Mouse (Mus musculus): ENCODE data around the gene Abcg8. TPM values are rescaled to one million over a fixed set of nuclear protein-coding genes. Genes with fewer than 3 reads are reported as not detected.

Gene Abcg8
- polyA plus RNA-seq, 2 experiments, result 0.57 to 0.70 TPM

DNA sequence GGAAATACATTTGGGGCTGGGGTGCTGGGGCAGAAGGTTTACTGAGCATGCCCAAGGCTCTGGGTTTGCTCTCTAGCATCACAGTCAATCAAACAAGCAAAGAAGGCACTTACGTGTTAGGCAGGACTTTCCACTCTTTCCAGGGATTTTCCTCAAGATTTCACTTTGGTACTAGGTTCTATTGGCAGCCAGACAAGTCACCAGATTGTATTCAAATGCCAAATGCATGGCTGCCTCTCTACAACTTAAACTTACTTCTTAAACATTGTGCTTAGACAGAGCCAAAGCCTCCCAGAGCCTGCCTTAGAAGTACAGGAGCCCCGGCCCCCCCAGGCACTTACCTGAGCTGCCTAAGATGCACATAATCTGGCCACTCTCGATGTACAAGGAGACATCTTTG lies 5.6 kb downstream of the Abcg8 start:
- peaks cover 0 to 2% of the 10 kb centered on the region in 2 experiments; a peak in 1 of 4 replicates for H3K4me1 ChIP-seq (replicated peaks; ENCODE audit: control insufficient read depth in 2 of 2, insufficient read depth in 2 of 2, low read length in 1 of 2)
- 52% methylated on average over 3 of the region's 3 CpGs for WGBS (ENCODE audit: insufficient replicate concordance)
- DNase-seq (ENCODE audit: low read depth in 3 of 3, low spot score in 3 of 3) (no peak), ATAC-seq (ENCODE audit: insufficient read depth) (no peak)
- H3K27me3 ChIP-seq (ENCODE audit: control insufficient read depth, insufficient read depth, low read length), result no peaks in the 10 kb centered on the region
- no peak overlapping the region for H3K27ac ChIP-seq
- H3K36me3 ChIP-seq (replicated peaks; ENCODE audit: control insufficient read depth, insufficient read depth, low read depth), result no peaks in the 10 kb centered on the region
- H3K9ac ChIP-seq (replicated peaks), result no peak overlapping the region
- no peak overlapping the region for H3K4me2 ChIP-seq (ENCODE audit: low read depth)
- no peaks in the 10 kb centered on the region for H3K9me3 ChIP-seq (ENCODE audit: control insufficient read depth, low read length)
- no peak overlapping the region for H3K4me3 ChIP-seq (ENCODE audit: insufficient read depth in 1 of 2, low read depth in 2 of 2, low read length in 2 of 2)
- no peak for TF ChIP-seq EP300 (IDR thresholded peaks at IDR 0.05; ENCODE audit: low read depth)
- no peak for TF ChIP-seq CTCF (IDR thresholded peaks at IDR 0.05; ENCODE audit: low read depth)

DNA sequence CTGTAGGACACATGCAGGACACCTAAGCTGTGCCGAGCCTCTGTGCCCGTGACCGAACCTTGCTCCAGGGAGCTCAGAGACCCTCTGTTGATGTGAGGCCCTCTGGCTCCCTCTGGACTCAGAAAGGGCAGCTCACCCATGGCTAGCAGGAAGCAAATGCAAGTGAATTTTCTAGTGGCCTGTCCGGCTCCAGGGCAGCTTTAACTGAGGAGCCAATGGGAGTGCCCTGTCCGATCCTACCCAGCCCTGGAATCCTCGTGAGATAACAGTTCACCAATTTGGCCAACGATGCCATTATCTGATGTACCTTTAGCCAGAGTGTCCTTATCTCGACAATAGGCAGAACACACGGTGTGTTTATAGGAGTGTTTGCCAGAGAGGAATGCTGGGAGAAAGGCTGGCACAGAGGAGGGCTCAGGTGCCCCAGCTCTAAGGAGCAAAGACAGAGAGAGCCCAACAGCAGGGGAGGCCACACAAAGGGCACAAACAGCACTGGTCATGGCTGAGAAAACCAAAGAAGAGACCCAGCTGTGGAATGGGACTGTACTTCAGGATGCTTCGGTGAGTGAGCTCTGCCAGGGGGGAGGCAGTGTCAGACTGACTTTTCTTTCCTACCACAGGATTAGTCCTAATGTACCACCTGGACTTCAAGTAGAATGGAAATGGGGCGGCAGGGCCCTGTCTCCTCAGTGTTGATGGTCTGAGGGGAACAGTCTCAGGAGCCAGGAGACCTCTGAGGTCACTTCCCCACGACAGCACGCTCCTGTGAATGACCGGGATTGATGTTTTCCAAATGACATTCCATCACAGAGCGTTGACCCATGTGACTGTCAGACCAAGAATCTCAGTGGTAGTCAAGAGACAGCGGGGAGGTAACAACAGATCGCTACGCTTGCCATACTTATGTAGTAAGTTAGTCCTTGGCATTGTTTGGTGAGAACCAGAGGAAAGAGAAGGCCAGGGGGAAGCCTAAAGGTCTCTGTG lies 6.9 kb downstream of the Abcg8 start, which contains the start of gene Abcg5:
TSS of gene Abcg5 (minus strand) at position 278 of the 984 bp plus-strand sequence.
- no peak for ATAC-seq (ENCODE audit: insufficient read depth)
- no peak for DNase-seq (ENCODE audit: low read depth in 3 of 3, low spot score in 3 of 3)

DNA sequence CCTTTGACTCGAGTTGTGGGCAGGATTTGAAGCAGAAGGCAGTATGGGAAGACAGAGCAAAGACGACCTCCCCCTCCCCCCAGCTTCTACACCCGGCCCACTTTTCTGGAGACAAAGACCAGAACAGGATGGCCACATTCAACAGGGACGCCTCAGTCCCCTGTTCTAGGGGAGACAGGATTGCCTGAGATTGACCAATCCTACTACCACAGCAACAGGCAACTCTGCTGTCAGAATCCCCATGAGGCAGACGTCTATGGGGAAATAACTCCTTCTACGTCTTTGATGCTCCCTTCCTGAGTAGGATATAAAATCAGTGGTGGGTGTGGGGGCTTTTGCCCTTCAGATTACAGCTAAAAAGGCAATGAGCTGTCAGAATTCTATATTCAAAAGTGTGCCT lies 8.2 kb downstream of the Abcg8 start:
- no peaks in the 10 kb centered on the region for H3K36me3 ChIP-seq (replicated peaks; ENCODE audit: control insufficient read depth, insufficient read depth, low read depth)
- H3K27me3 ChIP-seq (ENCODE audit: control insufficient read depth, insufficient read depth, low read length), result no peaks in the 10 kb centered on the region
- H3K4me1 ChIP-seq (replicated peaks; ENCODE audit: control insufficient read depth in 2 of 2, insufficient read depth in 2 of 2, low read length in 1 of 2), result peaks cover 0 to 7% of the 10 kb centered on the region in 2 experiments; a peak in 2 of 4 replicates
- H3K27ac ChIP-seq, result no peak overlapping the region
- H3K9me3 ChIP-seq (ENCODE audit: control insufficient read depth, low read length), result no peaks in the 10 kb centered on the region
- ATAC-seq (ENCODE audit: insufficient read depth), result no peak
- no peak overlapping the region for H3K4me2 ChIP-seq (ENCODE audit: low read depth)
- no peak overlapping the region for H3K9ac ChIP-seq (replicated peaks)
- TF ChIP-seq EP300 (IDR thresholded peaks at IDR 0.05; ENCODE audit: low read depth) (no peak), CTCF (IDR thresholded peaks at IDR 0.05; ENCODE audit: low read depth) (no peak)
- H3K4me3 ChIP-seq (ENCODE audit: insufficient read depth in 1 of 2, low read depth in 2 of 2, low read length in 2 of 2), result no peak overlapping the region
- WGBS (ENCODE audit: insufficient replicate concordance), result 22% methylated on average over 6 of the region's 6 CpGs
- no peak for DNase-seq (ENCODE audit: low read depth in 3 of 3, low spot score in 3 of 3)

More for the DNA sequence above, 6.9 kb downstream of the Abcg8 start, which contains the start of gene Abcg5:
- H3K9ac ChIP-seq (replicated peaks), result no peak within 1 kb of the TSS
- H3K27ac ChIP-seq, result no peak within 1 kb of the TSS
- no peak within 1 kb of the TSS for H3K4me3 ChIP-seq (ENCODE audit: insufficient read depth in 1 of 2, low read depth in 2 of 2, low read length in 2 of 2)
- no peaks in the 10 kb centered on the region for H3K27me3 ChIP-seq (ENCODE audit: control insufficient read depth, insufficient read depth, low read length)
- no peaks in the 10 kb centered on the region for H3K36me3 ChIP-seq (replicated peaks; ENCODE audit: control insufficient read depth, insufficient read depth, low read depth)
- TF ChIP-seq CTCF (IDR thresholded peaks at IDR 0.05; ENCODE audit: low read depth) (0 out of 2 replicates have a peak, but pooled peaks have one; percentile 6), EP300 (IDR thresholded peaks at IDR 0.05; ENCODE audit: low read depth) (no peak)
- H3K4me1 ChIP-seq (replicated peaks; ENCODE audit: control insufficient read depth in 2 of 2, insufficient read depth in 2 of 2, low read length in 1 of 2), result peaks cover 0 to 2% of the 10 kb centered on the region in 2 experiments; a peak in 1 of 4 replicates
- 51% methylated on average over 18 of the region's 18 CpGs for WGBS (ENCODE audit: insufficient replicate concordance)
- H3K9me3 ChIP-seq (ENCODE audit: control insufficient read depth, low read length), result no peaks in the 10 kb centered on the region
- H3K4me2 ChIP-seq (ENCODE audit: low read depth), result no peak within 1 kb of the TSS

DNA sequence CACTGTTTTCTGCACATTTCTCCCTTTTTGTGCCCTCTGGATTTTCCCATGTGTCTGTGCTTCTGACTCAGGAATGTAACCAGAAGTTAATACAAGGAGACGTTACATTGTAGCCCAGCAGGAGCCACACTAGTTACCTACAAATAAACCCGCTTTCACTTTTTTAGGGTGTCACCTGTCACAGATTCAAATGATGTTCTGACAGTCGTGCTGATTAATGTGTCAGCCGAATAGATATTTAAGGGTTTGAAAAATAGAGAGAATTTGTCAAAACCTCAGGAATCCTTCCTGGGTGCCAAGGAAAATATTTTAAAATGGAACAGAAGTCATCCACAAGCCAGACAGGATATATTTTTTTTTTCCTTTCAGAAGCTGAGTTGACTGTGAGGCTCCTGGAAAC lies 9.2 kb downstream of the Abcg8 start:
- Histone ChIP-seq H3K9ac (replicated peaks) (no peak overlapping the region), H3K4me3 (ENCODE audit: insufficient read depth in 1 of 2, low read depth in 2 of 2, low read length in 2 of 2) (no peak overlapping the region), H3K4me2 (ENCODE audit: low read depth) (no peak overlapping the region), H3K27ac (no peak overlapping the region), H3K36me3 (replicated peaks; ENCODE audit: control insufficient read depth, insufficient read depth, low read depth) (no peaks in the 10 kb centered on the region), H3K4me1 (replicated peaks; ENCODE audit: control insufficient read depth in 2 of 2, insufficient read depth in 2 of 2, low read length in 1 of 2) (peaks cover 0 to 7% of the 10 kb centered on the region in 2 experiments; a peak in 2 of 4 replicates), H3K27me3 (ENCODE audit: control insufficient read depth, insufficient read depth, low read length) (no peaks in the 10 kb centered on the region), H3K9me3 (ENCODE audit: control insufficient read depth, low read length) (no peaks in the 10 kb centered on the region)
- DNase-seq (ENCODE audit: low read depth in 3 of 3, low spot score in 3 of 3) (no peak), ATAC-seq (ENCODE audit: insufficient read depth) (no peak)
- WGBS (ENCODE audit: insufficient replicate concordance), result 64% methylated on average over 4 of the region's 4 CpGs
- TF ChIP-seq CTCF (IDR thresholded peaks at IDR 0.05; ENCODE audit: low read depth), result no peak
- TF ChIP-seq EP300 (IDR thresholded peaks at IDR 0.05; ENCODE audit: low read depth), result no peak

DNA sequence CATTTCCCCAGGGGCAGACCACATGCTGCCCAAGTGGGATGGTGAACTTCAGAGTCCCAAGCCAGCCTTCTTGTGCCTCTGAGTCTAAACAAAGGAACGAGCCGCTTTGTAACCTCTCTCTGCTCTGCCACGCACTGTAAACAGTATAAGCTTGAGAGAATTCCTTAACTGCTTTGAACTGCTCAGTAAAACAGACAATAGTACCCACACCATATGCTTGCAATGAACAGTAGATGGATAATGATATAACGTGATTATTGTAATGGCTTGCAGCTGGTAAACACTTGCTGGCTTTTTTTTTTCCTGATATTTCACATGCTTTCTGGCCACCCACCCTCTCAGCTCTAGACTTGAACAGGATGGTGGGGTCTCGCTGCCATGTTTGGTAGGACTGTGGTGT lies 11.9 kb downstream of the Abcg8 start:
- no peak overlapping the region for H3K9ac ChIP-seq (replicated peaks)
- no peaks in the 10 kb centered on the region for H3K36me3 ChIP-seq (replicated peaks; ENCODE audit: control insufficient read depth, insufficient read depth, low read depth)
- 62% methylated on average over 5 of the region's 5 CpGs for WGBS (ENCODE audit: insufficient replicate concordance)
- H3K27me3 ChIP-seq (ENCODE audit: control insufficient read depth, insufficient read depth, low read length), result no peaks in the 10 kb centered on the region
- H3K4me1 ChIP-seq (replicated peaks; ENCODE audit: control insufficient read depth in 2 of 2, insufficient read depth in 2 of 2, low read length in 1 of 2), result peaks cover 0 to 7% of the 10 kb centered on the region in 2 experiments; a peak in 2 of 4 replicates
- DNase-seq (ENCODE audit: low read depth in 3 of 3, low spot score in 3 of 3) (no peak), ATAC-seq (ENCODE audit: insufficient read depth) (no peak)
- no peak for TF ChIP-seq CTCF (IDR thresholded peaks at IDR 0.05; ENCODE audit: low read depth)
- TF ChIP-seq EP300 (IDR thresholded peaks at IDR 0.05; ENCODE audit: low read depth), result no peak
- no peaks in the 10 kb centered on the region for H3K9me3 ChIP-seq (ENCODE audit: control insufficient read depth, low read length)
- no peak overlapping the region for H3K4me2 ChIP-seq (ENCODE audit: low read depth)
- H3K4me3 ChIP-seq (ENCODE audit: insufficient read depth in 1 of 2, low read depth in 2 of 2, low read length in 2 of 2), result no peak overlapping the region
- H3K27ac ChIP-seq, result no peak overlapping the region
